Mouse (Mus musculus) mouse trophoblast stem cell (cell line): ENCODE results near the gene Sult2a1.
"Not testable (repeated sequence)": the region's sequence is repeated elsewhere in the genome, so short reads cannot be mapped to it uniquely, and the experiment has no call there.

Experiments
- in situ Hi-C, 2 experiments: fragments of 300-500 bp; cut with MseI, MboI; formaldehyde crosslinking; loops; 2 replicates in 1 of 2; 3 replicates in 1 of 2; pipeline ENCODE4 v1.15.1; 2025

Sult2a1 gene

GRCm38 (mm10) chr7:13837309-13837708 lies at the start of gene Sult2a1:
Gene Sult2a1 (minus strand): TSS chr7:13837409.
- in situ Hi-C loops: not testable (repeated sequence)

GRCm38 (mm10) chr7:13813913-13814312 lies 23.3 kb downstream of the Sult2a1 start:
- in situ Hi-C loops: loop anchor here in 1 of 2 experiments (25.0 kb wide), 1 partner anchor 498 kb away; no protein-coding TSS in a partner anchor
